Mouse (Mus musculus) stomach, embryonic 15.5 days (tissue): ENCODE measurements around the gene Lat. TPM values are rescaled to one million over a fixed set of nuclear protein-coding genes. Genes with fewer than 3 reads are reported as not detected.
"Not testable (repeated sequence)": the region's sequence is repeated elsewhere in the genome, so short reads cannot be mapped to it uniquely, and the experiment has no call there.

Source experiments
- ATAC-seq: fragments of 200-750 bp; cut with Nextera tagmentation; 2 replicates; pipeline ENCODE4 v1.8.0; 2017; ENCODE audit warnings: low read depth, moderate number of reproducible peaks, moderate TSS enrichment; ENCODE audit not compliant: insufficient read depth, low FRiP score
- H3K27ac ChIP-seq: fragments of 300-500 bp; sonication (generic); 2 replicates; pipeline ENCODE4 v1.5.1; 2015; ENCODE audit warnings: mild to moderate bottlenecking, inconsistent platforms
- H3K27me3 ChIP-seq: fragments of 300-500 bp; sonication (generic); replicated peaks from 2 replicates; pipeline ENCODE4 v1.6.1; 2015; ENCODE audit warnings: inconsistent platforms
- H3K36me3 ChIP-seq: fragments of 300-500 bp; sonication (generic); 2 replicates; pipeline ENCODE4 v1.6.1; 2015; ENCODE audit warnings: inconsistent platforms
- H3K4me1 ChIP-seq: fragments of 300-500 bp; sonication (generic); 2 replicates; pipeline ENCODE4 v1.6.1; 2015; ENCODE audit warnings: inconsistent platforms
- H3K4me2 ChIP-seq: fragments of 300-500 bp; sonication (generic); 2 replicates; pipeline ENCODE4 v1.6.1; 2015; ENCODE audit warnings: mild to moderate bottlenecking, inconsistent platforms
- H3K4me3 ChIP-seq: fragments of 300-500 bp; sonication (generic); replicated peaks from 2 replicates; pipeline ENCODE4 v1.5.1; 2015; ENCODE audit warnings: inconsistent platforms
- H3K9ac ChIP-seq: fragments of 300-500 bp; sonication (generic); 2 replicates; pipeline ENCODE4 v1.6.1; 2015; ENCODE audit warnings: inconsistent platforms
- H3K9me3 ChIP-seq: fragments of 300-500 bp; sonication (generic); 2 replicates; pipeline ENCODE4 v1.6.1; 2016; ENCODE audit warnings: inconsistent platforms
- WGBS: fragments of 180-500 bp; shearing (Covaris S2); methylation state at CpG from one replicate; pipeline ENCODE4 v1.1.7; 2015; 5-methylcytosine and 5-hydroxymethylcytosine counted together
- polyA plus RNA-seq: library from polyadenylated mRNA; unstranded; fragments of >200 nt; fragmentation: Nextera tagmentation; extraction: Ambion mirVana; gene quantifications from 2 replicates; pipeline ENCODE4 v1.2.1, GENCODE M21; 2015

The Lat gene
- 2.0 and 2.2 TPM in 2 replicates for polyA plus RNA-seq

DNA sequence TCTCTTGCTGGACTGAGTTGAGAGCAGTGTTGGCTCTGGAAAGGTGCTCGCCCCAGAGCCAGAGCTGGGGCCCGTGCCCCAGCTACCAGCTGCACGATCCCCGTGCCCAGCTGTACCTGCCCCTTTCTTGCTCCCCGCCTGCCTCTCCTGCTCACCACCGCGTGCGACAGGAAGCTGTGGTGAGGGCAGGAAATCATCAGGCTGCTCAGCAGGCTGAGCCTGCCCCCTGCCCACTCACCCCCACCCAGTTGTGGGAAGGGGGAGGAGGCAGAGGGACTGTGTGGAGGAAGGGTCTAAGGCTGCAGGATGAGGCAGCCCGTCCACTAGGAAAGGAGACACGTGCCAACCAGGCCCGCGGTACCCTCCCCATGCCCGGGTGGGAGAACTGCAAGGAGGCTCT, at the start of gene Lat:
Gene Lat (minus strand): TSS at position 178 of the 400 bp plus-strand sequence.
- Histone ChIP-seq H3K4me3 (no peak within 1 kb of the TSS), H3K9ac (no peak within 1 kb of the TSS), H3K4me2 (no peak within 1 kb of the TSS), H3K4me1 (no peaks in the 10 kb centered on the region), H3K27me3 (no peaks in the 10 kb centered on the region), H3K27ac (no peak within 1 kb of the TSS), H3K9me3 (no peaks in the 10 kb centered on the region), H3K36me3 (peaks cover 27% of the 10 kb centered on the region)
- peak; percentile 7; the same call in 1 of the 2 replicates for ATAC-seq
- WGBS, result 74% methylated on average over 13 of the region's 13 CpGs

DNA sequence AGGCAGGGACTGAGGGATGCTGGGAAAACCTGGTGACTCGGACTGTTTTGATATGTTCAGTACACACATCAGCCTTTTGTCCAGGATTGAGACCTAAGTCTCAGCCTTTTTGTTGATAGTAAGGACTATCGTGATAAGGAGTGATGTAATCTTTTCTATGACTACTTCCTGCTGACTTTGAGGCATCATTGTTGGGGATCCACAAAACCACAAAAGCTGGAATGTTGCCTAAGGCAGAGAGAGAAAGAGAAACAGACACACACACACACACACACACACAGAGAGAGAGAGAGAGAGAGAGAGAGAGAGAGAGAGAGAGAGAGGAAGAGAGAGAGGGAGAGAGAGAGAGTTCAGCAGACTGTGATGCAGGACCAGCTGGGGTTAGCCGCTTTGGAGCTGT, 49.1 kb upstream of the Lat start:
- Histone ChIP-seq H3K9ac (no peak overlapping the region), H3K27me3 (no peaks in the 10 kb centered on the region), H3K36me3 (no peaks in the 10 kb centered on the region), H3K4me1 (no peaks in the 10 kb centered on the region), H3K9me3 (no peaks in the 10 kb centered on the region), H3K4me2 (no peak overlapping the region), H3K27ac (no peak overlapping the region), H3K4me3 (no peak overlapping the region)
- no peak for ATAC-seq
- WGBS, result 51% methylated on average over 3 of the region's 3 CpGs

DNA sequence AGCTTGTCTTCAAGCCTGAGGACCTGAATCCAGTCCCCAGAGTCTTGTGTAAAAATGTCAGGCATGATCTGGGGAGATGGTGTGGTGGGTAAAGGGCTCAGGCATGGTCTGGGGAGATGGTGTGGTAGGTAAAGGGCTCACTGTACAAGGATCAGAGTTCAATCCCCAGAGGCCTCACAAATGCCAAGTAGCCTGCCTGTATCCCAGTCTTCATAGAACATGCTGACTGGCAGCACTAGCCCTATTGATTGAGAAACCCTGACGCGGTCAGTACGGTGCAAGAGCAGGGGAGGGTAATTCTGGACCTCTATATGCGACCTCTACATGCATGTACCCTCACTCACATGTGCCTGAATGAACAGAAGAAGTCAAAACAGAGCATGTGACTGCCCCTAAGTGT, 48.2 kb upstream of the Lat start:
- Histone ChIP-seq H3K27me3 (0 out of 2 replicates have a peak, but pooled peaks cover 2% of the 10 kb centered on the region), H3K4me1 (no peaks in the 10 kb centered on the region), H3K27ac (no peak overlapping the region), H3K4me2 (no peak overlapping the region), H3K9ac (no peak overlapping the region), H3K9me3 (no peaks in the 10 kb centered on the region), H3K4me3 (no peak overlapping the region), H3K36me3 (no peaks in the 10 kb centered on the region)
- WGBS, result 87% methylated on average over 4 of the region's 4 CpGs
- ATAC-seq, result no peak

DNA sequence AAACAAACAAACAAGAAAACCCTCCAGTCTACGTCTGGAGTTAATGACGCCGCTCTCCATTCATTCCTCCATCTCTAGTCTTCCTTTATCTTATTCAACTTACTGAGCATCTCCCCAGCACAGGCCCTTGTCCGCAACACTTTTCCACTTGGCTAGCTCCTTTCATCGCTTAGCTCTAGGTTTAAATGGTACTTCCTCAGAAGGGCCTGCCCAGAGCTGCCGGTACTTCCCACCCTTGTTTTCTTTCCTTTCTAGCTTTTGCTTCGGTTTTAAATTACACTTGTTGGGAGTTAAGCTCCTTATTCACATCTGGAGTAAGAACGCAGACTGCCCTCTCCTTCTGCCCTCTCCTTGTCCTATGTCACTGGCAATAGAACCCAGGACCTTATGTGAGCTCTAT, 47.7 kb upstream of the Lat start:
- H3K4me3 ChIP-seq, result no peak overlapping the region
- no peaks in the 10 kb centered on the region for H3K36me3 ChIP-seq
- H3K9ac ChIP-seq, result no peak overlapping the region
- 0 out of 2 replicates have a peak, but pooled peaks cover 5% of the 10 kb centered on the region for H3K27me3 ChIP-seq
- H3K9me3 ChIP-seq, result no peaks in the 10 kb centered on the region
- no peaks in the 10 kb centered on the region for H3K4me1 ChIP-seq
- WGBS, result 61% methylated on average over 8 of the region's 8 CpGs
- no peak overlapping the region for H3K27ac ChIP-seq
- H3K4me2 ChIP-seq, result no peak overlapping the region
- no peak for ATAC-seq

DNA sequence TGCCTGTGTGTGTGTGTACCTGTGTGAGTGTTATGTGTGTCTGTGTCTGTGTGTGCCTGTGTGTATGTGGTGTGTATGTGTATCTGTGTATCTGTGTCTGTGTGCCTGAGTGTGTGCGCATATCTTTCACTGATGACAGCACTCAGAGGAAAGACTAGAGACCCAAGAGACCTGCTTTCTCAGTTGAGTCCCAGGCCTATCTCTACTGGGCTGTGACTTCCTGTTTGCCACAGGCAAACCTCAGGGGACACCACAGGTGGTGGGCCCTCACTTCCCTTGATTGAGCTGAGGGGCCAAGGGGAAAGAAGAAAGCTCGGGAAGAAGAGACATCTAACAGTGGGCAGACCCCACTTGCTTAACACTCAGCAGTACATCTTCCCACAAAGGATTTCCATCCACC, 47.2 kb upstream of the Lat start:
- Histone ChIP-seq H3K9ac (no peak overlapping the region), H3K36me3 (no peaks in the 10 kb centered on the region), H3K9me3 (no peaks in the 10 kb centered on the region), H3K4me2 (no peak overlapping the region), H3K27ac (no peak overlapping the region), H3K27me3 (peaks cover 5% of the 10 kb centered on the region; the same call in 1 of the 2 replicates), H3K4me1 (no peaks in the 10 kb centered on the region), H3K4me3 (no peak overlapping the region)
- no peak for ATAC-seq
- WGBS, result 61% methylated on average over 2 of the region's 2 CpGs

DNA sequence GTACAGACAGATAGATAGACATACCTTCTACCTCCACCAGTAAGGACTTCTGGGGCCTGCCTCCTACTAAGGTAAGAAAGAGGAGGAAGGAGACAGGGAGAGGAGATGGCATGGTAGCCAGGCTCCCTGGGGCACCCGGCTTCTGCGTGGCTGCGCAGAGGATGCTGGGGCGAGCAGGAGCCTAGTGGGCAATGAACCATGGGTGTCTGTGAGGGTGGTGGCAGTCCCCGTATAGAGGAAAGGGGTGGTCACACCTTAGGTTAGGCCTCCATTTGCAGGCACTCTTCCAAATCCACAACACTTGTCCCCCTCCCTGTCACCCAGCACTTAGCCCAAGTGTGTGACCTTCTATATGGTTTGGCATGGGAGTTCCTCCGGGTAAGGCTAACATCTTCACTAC, 45.4 kb upstream of the Lat start, which contains the start of gene Cd19:
Gene Cd19 (minus strand): TSS at position 165 of the 400 bp plus-strand sequence.
- no peak for ATAC-seq

DNA sequence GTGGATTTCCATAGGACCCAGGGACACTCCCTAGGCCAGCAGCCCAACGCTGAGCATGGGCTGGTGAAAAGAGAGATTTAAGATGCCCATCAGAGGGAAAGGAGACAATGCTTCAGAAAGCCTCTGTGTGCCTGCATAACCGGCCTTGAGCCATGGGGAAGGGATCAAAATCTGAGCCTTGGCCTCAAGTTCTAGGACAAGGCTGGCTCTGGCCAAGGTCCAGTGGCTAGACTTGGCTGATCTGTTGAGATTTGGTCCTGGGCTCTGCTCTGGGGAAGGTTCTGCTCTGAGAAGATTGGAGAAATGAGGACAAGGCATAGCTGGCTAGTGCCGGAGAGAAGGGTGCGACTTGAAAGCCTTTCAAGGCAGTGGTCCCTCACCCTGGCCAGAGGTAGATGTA, 41.7 kb upstream of the Lat start:
- no peaks in the 10 kb centered on the region for H3K4me1 ChIP-seq
- H3K9ac ChIP-seq, result no peak overlapping the region
- no peak overlapping the region for H3K4me2 ChIP-seq
- H3K9me3 ChIP-seq, result no peaks in the 10 kb centered on the region
- no peak overlapping the region for H3K4me3 ChIP-seq
- H3K36me3 ChIP-seq, result no peaks in the 10 kb centered on the region
- WGBS, result 86% methylated on average over 4 of the region's 4 CpGs
- H3K27me3 ChIP-seq, result peaks cover 5% of the 10 kb centered on the region; the same call in 1 of the 2 replicates
- H3K27ac ChIP-seq, result no peak overlapping the region
- no peak for ATAC-seq

More for the DNA sequence above, 45.4 kb upstream of the Lat start, which contains the start of gene Cd19:
- no peaks in the 10 kb centered on the region for H3K4me1 ChIP-seq
- no peak within 1 kb of the TSS for H3K9ac ChIP-seq
- H3K27ac ChIP-seq, result no peak within 1 kb of the TSS
- H3K36me3 ChIP-seq, result no peaks in the 10 kb centered on the region
- H3K27me3 ChIP-seq, result peaks cover 5% of the 10 kb centered on the region; the same call in 1 of the 2 replicates
- H3K9me3 ChIP-seq, result no peaks in the 10 kb centered on the region
- H3K4me3 ChIP-seq, result no peak within 1 kb of the TSS
- H3K4me2 ChIP-seq, result no peak within 1 kb of the TSS
- WGBS, result 81% methylated on average over 6 of the region's 6 CpGs

DNA sequence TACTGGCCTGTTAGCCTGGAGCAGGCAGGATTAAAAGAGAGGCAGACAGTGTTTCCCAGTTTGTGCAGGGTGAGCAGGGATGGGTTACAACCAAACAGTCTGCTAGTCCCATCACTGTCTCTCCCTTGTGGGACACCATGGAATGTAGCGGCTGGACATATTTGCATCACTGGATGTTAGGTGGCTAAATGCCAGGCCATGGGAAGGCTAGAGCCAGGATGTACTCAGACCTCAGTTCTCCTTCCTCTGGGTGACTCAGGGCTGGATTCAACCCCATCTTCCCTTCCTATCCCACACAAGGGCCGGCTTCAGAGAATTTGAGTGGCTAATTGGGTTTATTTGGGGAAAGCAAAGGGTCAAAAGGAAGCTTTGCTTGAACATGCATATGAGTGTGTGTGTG, 39.3 kb upstream of the Lat start:
- WGBS, result 71% methylated on average over 2 of the region's 2 CpGs
- no peak for ATAC-seq
- Histone ChIP-seq H3K9me3 (no peaks in the 10 kb centered on the region), H3K4me3 (no peak overlapping the region), H3K27ac (no peak overlapping the region), H3K4me1 (no peaks in the 10 kb centered on the region), H3K36me3 (no peaks in the 10 kb centered on the region), H3K9ac (no peak overlapping the region), H3K27me3 (peaks cover 5% of the 10 kb centered on the region; the same call in 1 of the 2 replicates), H3K4me2 (no peak overlapping the region)

DNA sequence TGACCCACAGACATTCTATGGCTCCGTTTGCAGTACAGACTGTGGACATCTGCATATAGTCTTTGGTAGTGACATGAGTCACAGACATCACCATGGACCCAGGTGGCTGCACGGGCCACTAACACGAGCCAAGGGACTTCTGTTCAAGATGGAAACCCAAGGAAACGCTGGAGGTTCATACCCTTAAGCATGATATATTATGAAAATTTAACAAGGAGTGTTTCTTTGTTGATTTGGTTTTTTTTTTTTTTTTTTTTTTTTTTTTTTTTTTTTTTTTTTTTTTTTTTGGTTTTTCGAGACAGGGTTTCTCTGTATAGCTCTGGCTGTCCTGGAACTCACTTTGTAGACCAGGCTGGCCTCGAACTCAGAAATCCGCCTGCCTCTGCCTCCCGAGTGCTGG, 33.1 kb upstream of the Lat start:
- not testable (repeated sequence) for H3K9me3 ChIP-seq, H3K9ac ChIP-seq, H3K27me3 ChIP-seq, H3K4me3 ChIP-seq, H3K4me2 ChIP-seq, ATAC-seq, H3K27ac ChIP-seq, H3K36me3 ChIP-seq, H3K4me1 ChIP-seq
- WGBS, result 78% methylated on average over 8 of the region's 8 CpGs

DNA sequence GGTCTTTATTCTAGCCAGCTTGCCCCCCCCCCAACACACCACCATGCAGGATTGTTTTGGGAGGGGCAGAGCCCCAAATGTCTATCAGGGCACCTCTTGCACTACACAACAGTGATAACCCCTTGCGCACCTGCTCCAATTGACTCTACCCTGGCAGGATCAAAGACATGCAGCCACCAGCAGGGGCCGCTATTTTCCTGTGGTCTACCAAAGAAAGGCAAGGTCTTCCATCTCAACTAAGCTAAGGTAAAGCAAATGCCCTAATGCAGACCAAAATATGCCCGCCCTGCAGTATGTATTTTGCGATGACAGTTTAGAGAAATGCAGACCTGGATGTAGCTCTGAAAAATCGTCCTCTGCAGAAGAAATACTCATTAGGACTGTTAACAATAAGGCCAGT, 30.2 kb upstream of the Lat start:
- Histone ChIP-seq H3K27ac (no peak overlapping the region), H3K4me3 (no peak overlapping the region), H3K27me3 (no peaks in the 10 kb centered on the region), H3K36me3 (no peaks in the 10 kb centered on the region), H3K9ac (no peak overlapping the region), H3K9me3 (no peaks in the 10 kb centered on the region), H3K4me1 (0 out of 2 replicates have a peak, but pooled peaks cover 2% of the 10 kb centered on the region), H3K4me2 (no peak overlapping the region)
- 5% methylated on average over 5 of the region's 5 CpGs for whole genome bisulfite sequencing
- ATAC-seq, result no peak

DNA sequence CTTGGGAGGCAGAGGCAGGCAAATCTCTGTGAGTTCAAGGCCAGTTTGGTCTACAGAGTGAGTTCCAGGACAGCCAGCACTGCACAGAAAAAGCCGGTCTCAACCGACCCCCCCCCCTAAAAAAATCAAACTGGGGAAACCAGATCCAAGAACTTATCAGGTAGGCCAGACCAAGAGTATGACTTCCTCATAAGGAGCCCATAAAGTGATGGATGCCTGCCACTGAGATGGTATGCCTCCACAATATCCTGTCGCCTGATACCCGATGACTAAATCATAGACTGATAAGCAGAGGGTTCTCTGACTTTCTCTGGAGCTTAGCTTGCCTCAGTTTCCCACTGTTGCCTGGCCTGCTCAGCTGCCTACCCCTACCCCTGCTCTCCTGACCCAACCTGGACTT, 28.5 kb upstream of the Lat start:
- WGBS, result 90% methylated on average over 4 of the region's 4 CpGs
- Histone ChIP-seq H3K4me1 (0 out of 2 replicates have a peak, but pooled peaks cover 2% of the 10 kb centered on the region), H3K4me2 (no peak overlapping the region), H3K27ac (no peak overlapping the region), H3K9ac (no peak overlapping the region), H3K27me3 (no peaks in the 10 kb centered on the region), H3K4me3 (no peak overlapping the region), H3K9me3 (no peaks in the 10 kb centered on the region), H3K36me3 (no peaks in the 10 kb centered on the region; the same call in 1 of the 2 replicates)
- no peak for ATAC-seq

DNA sequence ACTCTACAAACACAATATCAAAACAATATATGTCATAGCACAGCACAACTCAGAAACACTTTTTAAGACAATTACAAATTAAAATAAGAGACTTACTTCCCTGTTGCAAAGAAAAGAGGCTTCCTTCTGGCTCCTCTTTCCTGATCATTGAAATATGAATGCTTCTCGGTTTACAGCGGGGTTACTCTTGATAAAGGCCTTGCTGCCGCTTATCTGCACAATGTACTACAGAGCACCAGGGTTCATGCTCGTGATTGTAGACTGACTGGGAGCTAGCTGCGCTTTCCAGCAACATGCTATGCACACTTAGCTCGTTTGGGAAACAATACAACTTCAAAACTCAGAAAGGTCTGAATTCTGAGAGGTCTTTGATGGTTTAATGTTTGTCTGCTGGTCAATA, 27.9 kb upstream of the Lat start:
- Histone ChIP-seq H3K27ac (no peak overlapping the region), H3K36me3 (no peaks in the 10 kb centered on the region; the same call in 1 of the 2 replicates), H3K9me3 (no peaks in the 10 kb centered on the region), H3K4me3 (no peak overlapping the region), H3K4me1 (0 out of 2 replicates have a peak, but pooled peaks cover 2% of the 10 kb centered on the region), H3K27me3 (no peaks in the 10 kb centered on the region), H3K4me2 (peak overlapping the region; percentile 23), H3K9ac (no peak overlapping the region)
- no peak for ATAC-seq
- 47% methylated on average over 6 of the region's 6 CpGs for WGBS
